Mouse (Mus musculus): Measurements from ENCODE around the gene Pigr. TPM values are rescaled to one million over a fixed set of nuclear protein-coding genes. Genes with fewer than 3 reads are reported as not detected.

Gene Pigr
- polyA plus RNA-seq, 1 experiment = 0.01 TPM

DNA sequence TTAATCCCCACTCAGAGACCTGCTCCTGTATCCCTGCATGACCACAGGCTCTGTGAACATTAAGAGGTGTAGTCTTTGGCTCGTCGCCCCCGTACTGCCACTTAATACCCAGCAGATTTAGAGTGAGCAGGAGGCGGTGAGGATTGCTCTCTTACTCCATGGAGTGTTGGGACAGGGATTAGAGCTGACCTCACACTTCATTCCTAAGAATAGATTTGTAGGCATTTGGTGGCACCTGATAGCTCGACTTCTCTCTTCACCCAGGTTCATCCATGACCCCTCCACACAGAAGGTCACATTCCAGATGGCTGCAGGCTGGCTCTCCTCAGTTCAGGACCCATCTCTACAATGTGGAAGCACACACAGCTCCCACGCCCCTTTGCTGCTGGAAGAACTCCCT, 22.2 kb upstream of the Pigr start:
- Histone ChIP-seq H3K79me2 (ENCODE audit: control insufficient read depth, insufficient read depth) (no peaks in the 10 kb centered on the region), H3K4me2 (ENCODE audit: low read depth) (no peak overlapping the region), H3K36me3 (ENCODE audit: control insufficient read depth, insufficient read depth) (no peaks in the 10 kb centered on the region), H3ac (ENCODE audit: control insufficient read depth, insufficient read length) (no peak overlapping the region), H3K4me3 (no peak overlapping the region), H3K27me3 (ENCODE audit: control insufficient read depth, insufficient read depth, insufficient read length) (peaks cover 27% of the 10 kb centered on the region)
- TF ChIP-seq POLR2A (IDR thresholded peaks at IDR 0.05; ENCODE audit: insufficient read length, low read depth) = no peak

DNA sequence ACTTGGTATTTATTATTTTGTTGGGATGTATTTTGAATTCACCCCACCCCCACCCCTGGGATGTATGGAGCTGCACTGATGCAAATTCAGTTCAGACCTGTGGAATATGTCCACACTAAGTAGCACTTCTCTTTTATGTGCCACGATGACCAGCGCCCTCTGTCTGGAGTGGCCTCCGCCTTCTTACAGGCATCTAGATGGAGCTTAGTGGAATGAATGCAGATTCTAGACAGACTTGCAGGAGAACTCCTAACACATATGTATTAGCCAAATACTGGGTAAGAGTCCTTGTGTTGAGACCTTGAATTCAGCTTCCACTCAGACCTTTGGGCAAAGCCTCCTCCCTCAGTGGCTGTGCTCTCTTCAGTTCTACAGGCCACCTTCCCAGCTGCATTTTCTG, 15.6 kb upstream of the Pigr start:
- Histone ChIP-seq H3K4me2 (ENCODE audit: low read depth) (no peak overlapping the region), H3K79me2 (ENCODE audit: control insufficient read depth, insufficient read depth) (no peaks in the 10 kb centered on the region), H3ac (ENCODE audit: control insufficient read depth, insufficient read length) (no peak overlapping the region), H3K27me3 (ENCODE audit: control insufficient read depth, insufficient read depth, insufficient read length) (peaks cover 4% of the 10 kb centered on the region), H3K4me3 (no peak overlapping the region), H3K36me3 (ENCODE audit: control insufficient read depth, insufficient read depth) (no peaks in the 10 kb centered on the region)
- TF ChIP-seq MYOD1 (IDR thresholded peaks at IDR 0.05; ENCODE audit: control insufficient read depth in 1 of 3, insufficient read length in 2 of 3, low read depth in 2 of 3) = no peak
- no peak for TF ChIP-seq REST (IDR thresholded peaks at IDR 0.05; ENCODE audit: insufficient read depth, insufficient read length)
- no peak for TF ChIP-seq POLR2A (IDR thresholded peaks at IDR 0.05; ENCODE audit: insufficient read length, low read depth)
- TF ChIP-seq TCF3 (IDR thresholded peaks at IDR 0.05; ENCODE audit: insufficient read length, low read depth) = no peak
- TF ChIP-seq SRF (IDR thresholded peaks at IDR 0.05; ENCODE audit: control insufficient read depth, insufficient read length, low read depth) = no peak
- TF ChIP-seq USF1 (IDR thresholded peaks at IDR 0.05; ENCODE audit: low read depth) = no peak
- no peak for TF ChIP-seq MYOG (IDR thresholded peaks at IDR 0.05; ENCODE audit: control insufficient read depth in 1 of 3, insufficient read depth in 1 of 3, insufficient read length in 2 of 3, low read depth in 2 of 3)
- TF ChIP-seq MAX (IDR thresholded peaks at IDR 0.05; ENCODE audit: low read depth) = no peak
- no peak for TF ChIP-seq TCF12 (IDR thresholded peaks at IDR 0.05; ENCODE audit: insufficient read depth, poor library complexity, severe bottlenecking)
- no peak for TF ChIP-seq POLR2AphosphoS2 (IDR thresholded peaks at IDR 0.05; ENCODE audit: insufficient read length, low read depth)
- TF ChIP-seq E2F4 (IDR thresholded peaks at IDR 0.05; ENCODE audit: insufficient read depth) = no peak
- TF ChIP-seq CEBPB (IDR thresholded peaks at IDR 0.05; ENCODE audit: insufficient read depth, poor library complexity, severe bottlenecking) = no peak

DNA sequence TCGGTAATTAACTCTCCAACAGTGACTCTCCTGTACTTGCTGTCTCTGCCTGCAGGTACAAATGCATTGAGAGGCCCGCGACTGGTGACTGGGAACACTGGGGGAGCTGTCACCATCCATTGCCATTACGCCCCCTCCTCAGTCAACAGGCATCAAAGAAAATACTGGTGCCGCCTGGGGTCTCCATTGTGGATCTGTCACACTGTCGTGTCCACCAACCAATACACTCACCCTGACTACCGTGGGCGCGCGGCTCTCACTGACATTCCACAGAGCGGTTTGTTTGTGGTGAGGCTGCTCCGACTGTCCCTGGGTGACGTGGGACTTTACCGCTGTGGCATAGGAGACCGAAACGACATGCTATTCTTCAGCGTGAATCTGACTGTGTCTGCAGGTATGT, 15.2 kb upstream of the Pigr start:
- Histone ChIP-seq H3K36me3 (ENCODE audit: control insufficient read depth, insufficient read depth) (no peaks in the 10 kb centered on the region), H3ac (ENCODE audit: control insufficient read depth, insufficient read length) (no peak overlapping the region), H3K27me3 (ENCODE audit: control insufficient read depth, insufficient read depth, insufficient read length) (peaks cover 4% of the 10 kb centered on the region), H3K4me3 (no peak overlapping the region), H3K79me2 (ENCODE audit: control insufficient read depth, insufficient read depth) (no peaks in the 10 kb centered on the region), H3K4me2 (ENCODE audit: low read depth) (no peak overlapping the region)
- TF ChIP-seq MYOD1 (IDR thresholded peaks at IDR 0.05; ENCODE audit: control insufficient read depth in 1 of 3, insufficient read length in 2 of 3, low read depth in 2 of 3) (no peak), POLR2A (IDR thresholded peaks at IDR 0.05; ENCODE audit: insufficient read length, low read depth) (no peak), MYOG (IDR thresholded peaks at IDR 0.05; ENCODE audit: control insufficient read depth in 1 of 3, insufficient read depth in 1 of 3, insufficient read length in 2 of 3, low read depth in 2 of 3) (no peak), E2F4 (IDR thresholded peaks at IDR 0.05; ENCODE audit: insufficient read depth) (no peak), CEBPB (IDR thresholded peaks at IDR 0.05; ENCODE audit: insufficient read depth, poor library complexity, severe bottlenecking) (no peak), TCF12 (IDR thresholded peaks at IDR 0.05; ENCODE audit: insufficient read depth, poor library complexity, severe bottlenecking) (no peak), TCF3 (IDR thresholded peaks at IDR 0.05; ENCODE audit: insufficient read length, low read depth) (no peak), SRF (IDR thresholded peaks at IDR 0.05; ENCODE audit: control insufficient read depth, insufficient read length, low read depth) (no peak), REST (IDR thresholded peaks at IDR 0.05; ENCODE audit: insufficient read depth, insufficient read length) (no peak), POLR2AphosphoS2 (IDR thresholded peaks at IDR 0.05; ENCODE audit: insufficient read length, low read depth) (no peak), USF1 (IDR thresholded peaks at IDR 0.05; ENCODE audit: low read depth) (no peak), MAX (IDR thresholded peaks at IDR 0.05; ENCODE audit: low read depth) (no peak)

DNA sequence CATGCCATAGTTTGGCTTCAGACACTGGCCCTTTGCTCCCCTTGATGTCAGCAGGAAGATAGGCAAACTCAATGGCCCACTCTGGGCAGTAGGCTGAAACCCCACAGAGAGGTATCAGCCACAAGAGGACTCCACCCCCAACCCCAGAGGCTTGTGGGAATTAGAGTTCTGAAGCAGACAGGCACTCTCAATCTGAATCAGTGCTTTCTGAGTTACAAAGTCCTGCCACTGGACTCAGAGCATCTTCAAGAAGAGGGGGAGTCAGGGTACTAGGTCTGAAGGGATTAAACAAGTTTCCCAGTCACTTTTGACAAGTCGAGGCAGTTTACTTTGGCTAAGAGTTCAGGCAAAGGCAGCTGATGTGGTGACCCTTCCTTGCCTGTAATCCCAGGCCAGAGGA, 6.7 kb upstream of the Pigr start:
- Histone ChIP-seq H3K27me3 (ENCODE audit: control insufficient read depth, insufficient read depth, insufficient read length) (peaks cover 10% of the 10 kb centered on the region), H3K36me3 (ENCODE audit: control insufficient read depth, insufficient read depth) (no peaks in the 10 kb centered on the region), H3K79me2 (ENCODE audit: control insufficient read depth, insufficient read depth) (no peaks in the 10 kb centered on the region), H3K4me3 (no peak overlapping the region), H3K4me2 (ENCODE audit: low read depth) (no peak overlapping the region), H3ac (ENCODE audit: control insufficient read depth, insufficient read length) (no peak overlapping the region)
- TF ChIP-seq REST (IDR thresholded peaks at IDR 0.05; ENCODE audit: insufficient read depth, insufficient read length) (no peak), SRF (IDR thresholded peaks at IDR 0.05; ENCODE audit: control insufficient read depth, insufficient read length, low read depth) (no peak), E2F4 (IDR thresholded peaks at IDR 0.05; ENCODE audit: insufficient read depth) (no peak), TCF12 (IDR thresholded peaks at IDR 0.05; ENCODE audit: insufficient read depth, poor library complexity, severe bottlenecking) (no peak), CEBPB (IDR thresholded peaks at IDR 0.05; ENCODE audit: insufficient read depth, poor library complexity, severe bottlenecking) (no peak), POLR2AphosphoS2 (IDR thresholded peaks at IDR 0.05; ENCODE audit: insufficient read length, low read depth) (no peak), TCF3 (IDR thresholded peaks at IDR 0.05; ENCODE audit: insufficient read length, low read depth) (no peak), POLR2A (IDR thresholded peaks at IDR 0.05; ENCODE audit: insufficient read length, low read depth) (no peak), MYOD1 (IDR thresholded peaks at IDR 0.05; ENCODE audit: control insufficient read depth in 1 of 3, insufficient read length in 2 of 3, low read depth in 2 of 3) (no peak)

DNA sequence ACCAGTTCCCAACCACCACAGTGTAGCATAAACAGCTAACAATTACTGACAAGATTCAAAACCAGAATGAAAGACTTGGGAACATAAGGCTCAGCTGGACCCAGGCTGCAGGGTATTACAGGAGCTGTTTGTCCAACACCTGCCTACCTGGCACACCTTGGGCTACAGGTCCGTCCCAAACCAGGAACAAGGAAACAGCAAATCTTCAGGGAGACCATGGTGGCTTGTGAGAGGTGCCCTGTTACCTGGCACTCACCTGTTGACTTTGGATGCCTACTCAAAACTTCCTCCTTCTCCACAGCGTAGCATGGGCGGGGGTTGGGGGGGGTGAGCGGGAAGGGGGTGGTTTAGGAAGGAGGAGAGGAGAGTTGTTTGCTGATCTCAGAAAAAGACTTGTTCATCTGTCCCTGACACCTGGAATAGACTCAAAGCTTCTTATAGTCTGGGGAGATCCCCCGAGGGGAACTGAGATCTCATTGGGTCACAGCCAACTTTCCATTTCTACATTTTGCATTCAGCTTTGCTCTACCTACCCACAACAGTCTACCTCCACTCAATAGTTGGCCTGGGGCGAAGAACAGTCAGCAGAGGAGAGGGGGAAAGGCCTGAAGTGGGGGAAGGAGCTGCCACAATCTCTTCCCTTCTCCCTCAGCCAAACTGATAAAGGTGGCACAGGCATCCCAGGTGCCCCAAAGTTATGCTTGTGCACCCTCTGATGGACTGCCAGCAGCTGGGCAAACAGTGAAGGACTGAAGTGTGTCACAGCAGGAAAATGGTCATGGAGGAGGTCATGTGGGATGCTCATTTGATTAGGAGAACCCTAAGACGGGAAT, 6.0 kb upstream of the Pigr start:
- Histone ChIP-seq H3K4me2 (ENCODE audit: low read depth) (no peak overlapping the region), H3K4me3 (no peak overlapping the region), H3K36me3 (ENCODE audit: control insufficient read depth, insufficient read depth) (no peaks in the 10 kb centered on the region), H3ac (ENCODE audit: control insufficient read depth, insufficient read length) (no peak overlapping the region), H3K79me2 (ENCODE audit: control insufficient read depth, insufficient read depth) (no peaks in the 10 kb centered on the region), H3K27me3 (ENCODE audit: control insufficient read depth, insufficient read depth, insufficient read length) (peaks cover 10% of the 10 kb centered on the region)
- TF ChIP-seq MAX (IDR thresholded peaks at IDR 0.05; ENCODE audit: low read depth) (no peak), CEBPB (IDR thresholded peaks at IDR 0.05; ENCODE audit: insufficient read depth, poor library complexity, severe bottlenecking) (no peak), POLR2A (IDR thresholded peaks at IDR 0.05; ENCODE audit: insufficient read length, low read depth) (no peak), TCF12 (IDR thresholded peaks at IDR 0.05; ENCODE audit: insufficient read depth, poor library complexity, severe bottlenecking) (no peak), REST (IDR thresholded peaks at IDR 0.05; ENCODE audit: insufficient read depth, insufficient read length) (no peak), TCF3 (IDR thresholded peaks at IDR 0.05; ENCODE audit: insufficient read length, low read depth) (no peak), POLR2AphosphoS2 (IDR thresholded peaks at IDR 0.05; ENCODE audit: insufficient read length, low read depth) (no peak), MYOD1 (IDR thresholded peaks at IDR 0.05; ENCODE audit: control insufficient read depth in 1 of 3, insufficient read length in 2 of 3, low read depth in 2 of 3) (no peak), E2F4 (IDR thresholded peaks at IDR 0.05; ENCODE audit: insufficient read depth) (no peak), USF1 (IDR thresholded peaks at IDR 0.05; ENCODE audit: low read depth) (no peak), SRF (IDR thresholded peaks at IDR 0.05; ENCODE audit: control insufficient read depth, insufficient read length, low read depth) (no peak), MYOG (IDR thresholded peaks at IDR 0.05; ENCODE audit: control insufficient read depth in 1 of 3, insufficient read depth in 1 of 3, insufficient read length in 2 of 3, low read depth in 2 of 3) (no peak)

All from myocyte (in vitro differentiated cells).